Mouse (Mus musculus): ENCODE data around the gene Gm21987. TPM values are rescaled to one million over a fixed set of nuclear protein-coding genes. Genes with fewer than 3 reads are reported as not detected.
A peak's percentile ranks its signal among the peaks of the same experiment; 100 is the strongest.

Gm21987 gene
- total and polyA plus RNA-seq, 2 experiments from 2014 or later = 6.2 TPM; not detected in 1

DNA sequence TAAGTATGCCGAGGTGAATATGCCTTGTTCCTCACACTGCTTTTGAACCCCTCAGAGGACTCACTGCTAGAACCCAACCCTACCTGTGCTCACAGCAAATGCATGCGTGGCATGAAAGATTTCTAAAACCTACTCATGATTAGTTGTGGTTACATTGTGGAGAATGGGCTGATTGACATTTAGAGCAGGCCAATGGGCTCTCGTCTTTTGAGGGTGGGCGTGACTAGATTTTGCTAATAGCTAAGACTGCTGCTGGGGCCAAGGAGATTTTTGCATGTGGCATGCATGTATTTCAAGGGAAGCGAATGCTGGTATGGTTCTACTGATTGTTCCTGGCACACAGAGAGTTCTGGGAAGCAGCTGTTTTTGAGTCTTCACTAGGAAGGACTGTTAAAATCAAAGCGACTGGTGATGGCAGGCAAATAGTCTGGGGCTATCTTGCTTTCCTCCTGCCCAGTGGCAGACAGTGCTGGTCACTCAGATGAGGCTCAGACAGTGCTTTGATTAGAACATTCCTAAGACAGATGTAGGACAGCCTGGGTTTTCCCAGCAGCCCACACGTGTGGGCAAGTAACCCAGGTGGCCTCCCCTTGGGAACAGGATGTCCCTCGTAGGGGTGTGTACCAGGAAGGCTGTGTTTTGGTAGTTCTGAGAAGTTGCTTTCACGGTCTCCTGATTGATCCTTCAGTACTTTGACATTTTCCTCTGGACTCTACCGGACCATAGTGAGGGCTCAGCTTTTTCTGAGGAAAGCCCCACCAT is 27.7 kb downstream of the Gm21987 start:
- ATAC-seq (ENCODE audit: insufficient read depth, low read depth) = no peak
- H3K4me1 ChIP-seq (ENCODE audit: control insufficient read depth, insufficient read depth) = peaks cover 35% of the 10 kb centered on the region
- H3K27ac ChIP-seq (ENCODE audit: low read depth) = peak overlapping the region; percentile 49; the same call in 1 of the 2 replicates

DNA sequence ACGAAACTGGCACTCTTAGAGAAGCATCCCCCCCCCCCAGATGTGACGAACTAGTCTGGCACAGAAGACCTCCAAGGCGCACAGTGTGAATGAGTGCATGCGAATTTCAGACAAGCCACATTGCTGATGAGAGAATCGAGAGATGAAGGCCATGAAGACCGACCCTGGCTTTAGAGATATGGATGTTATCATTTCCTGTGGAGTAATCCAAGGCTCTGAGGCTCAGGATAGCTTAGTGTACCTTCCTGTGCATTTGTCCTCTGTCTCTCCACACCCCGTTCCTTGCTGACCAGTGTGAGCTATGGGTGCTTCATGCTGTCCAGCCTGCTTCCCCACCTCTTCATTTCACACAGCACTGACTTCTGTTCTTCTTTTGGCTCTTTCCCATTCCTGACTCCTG is 28.3 kb downstream of the Gm21987 start:
- H3K27ac ChIP-seq (ENCODE audit: low read depth) = peak overlapping the region; percentile 31; the same call in 1 of the 2 replicates
- H3K36me3 ChIP-seq (replicated peaks; ENCODE audit: control insufficient read depth, insufficient read depth, low read length) = peaks cover 81% of the 10 kb centered on the region
- H3K4me1 ChIP-seq (ENCODE audit: control insufficient read depth, insufficient read depth) = peaks cover 29% of the 10 kb centered on the region
- H3K4me2 ChIP-seq (ENCODE audit: low read depth, low read length) = peak overlapping the region; percentile 29; the same call in 1 of the 2 replicates
- ATAC-seq (ENCODE audit: insufficient read depth, low read depth) (no peak), DNase-seq (ENCODE audit: low spot score) (peak; percentile 4)
- H3K4me3 ChIP-seq (ENCODE audit: low read depth, low read length) = no peak overlapping the region
- no peak for TF ChIP-seq EP300 (IDR thresholded peaks at IDR 0.05; ENCODE audit: low read depth)
- no peak for TF ChIP-seq CTCF (IDR thresholded peaks at IDR 0.05; ENCODE audit: low read depth)
- no peaks in the 10 kb centered on the region for H3K9me3 ChIP-seq (replicated peaks; ENCODE audit: control insufficient read depth, low read length)
- 42% methylated on average over 7 of the region's 7 CpGs for WGBS
- no peaks in the 10 kb centered on the region for H3K27me3 ChIP-seq (ENCODE audit: control insufficient read depth, insufficient read depth, low read length)
- H3K9ac ChIP-seq (replicated peaks; ENCODE audit: low read depth, low read length) = peak overlapping the region; percentile 29; the same call in 1 of the 2 replicates

More for the DNA sequence above, 27.7 kb downstream of the Gm21987 start:
- WGBS = 54% methylated on average over 10 of the region's 10 CpGs
- Histone ChIP-seq H3K9ac (replicated peaks; ENCODE audit: low read depth, low read length) (0 out of 2 replicates have a peak overlapping the region, but pooled peaks have one; percentile 29), H3K4me3 (ENCODE audit: low read depth, low read length) (peak overlapping the region; percentile 4; the same call in 1 of the 2 replicates), H3K9me3 (replicated peaks; ENCODE audit: control insufficient read depth, low read length) (no peaks in the 10 kb centered on the region), H3K27me3 (ENCODE audit: control insufficient read depth, insufficient read depth, low read length) (no peaks in the 10 kb centered on the region), H3K36me3 (replicated peaks; ENCODE audit: control insufficient read depth, insufficient read depth, low read length) (peaks cover 87% of the 10 kb centered on the region), H3K4me2 (ENCODE audit: low read depth, low read length) (peak overlapping the region; percentile 29)
- DNase-seq (ENCODE audit: low spot score) = peak; percentile 5
- TF ChIP-seq EP300 (IDR thresholded peaks at IDR 0.05; ENCODE audit: low read depth) (no peak), CTCF (IDR thresholded peaks at IDR 0.05; ENCODE audit: low read depth) (no peak)

DNA sequence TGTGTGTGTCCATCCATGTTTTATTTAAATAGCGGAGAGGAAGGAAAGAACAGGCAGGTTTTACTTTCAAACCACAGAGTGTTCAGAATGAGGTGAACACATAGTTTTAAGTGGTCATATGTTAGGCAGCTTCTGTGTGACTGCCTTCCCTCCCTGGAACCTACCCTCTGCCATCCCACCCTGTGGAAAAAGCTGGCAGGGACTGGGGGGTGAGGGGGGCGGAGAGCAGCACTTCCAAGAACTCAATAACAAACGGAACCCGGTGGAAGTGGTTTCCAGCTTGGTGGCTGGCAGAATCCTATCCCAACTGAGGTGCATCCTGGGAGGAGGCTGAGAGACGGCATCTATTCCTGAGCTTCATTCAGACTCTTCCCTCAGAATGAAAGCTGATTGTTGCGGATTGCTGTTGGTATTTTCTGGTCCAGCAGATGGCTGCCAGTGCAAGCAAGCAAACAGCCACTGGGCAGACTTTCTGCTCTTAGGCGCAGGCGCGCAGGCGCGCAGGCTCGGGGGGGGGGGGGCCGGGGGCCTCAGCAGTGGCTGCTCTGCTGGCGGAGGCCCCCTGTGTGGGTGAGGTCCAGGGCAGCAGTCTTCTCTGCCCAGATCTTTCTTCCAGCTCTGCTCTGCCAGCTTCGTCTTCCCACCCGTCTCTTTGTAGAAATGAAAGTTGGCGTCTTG is 29.5 kb downstream of the Gm21987 start:
- H3K27ac ChIP-seq (ENCODE audit: low read depth) = peak overlapping the region; percentile 27
- H3K4me2 ChIP-seq (ENCODE audit: low read depth, low read length) = peak overlapping the region; percentile 36
- ATAC-seq (ENCODE audit: insufficient read depth, low read depth) (peak; percentile 24; the same call in 1 of the 2 replicates), DNase-seq (ENCODE audit: low spot score) (peak; percentile 64)
- 0 out of 2 replicates have a peak overlapping the region, but pooled peaks have one; percentile 29 for H3K9ac ChIP-seq (replicated peaks; ENCODE audit: low read depth, low read length)
- H3K27me3 ChIP-seq (ENCODE audit: control insufficient read depth, insufficient read depth, low read length) = no peaks in the 10 kb centered on the region
- peaks cover 17% of the 10 kb centered on the region; the same call in 1 of the 2 replicates for H3K4me1 ChIP-seq (ENCODE audit: control insufficient read depth, insufficient read depth)
- no peaks in the 10 kb centered on the region for H3K9me3 ChIP-seq (replicated peaks; ENCODE audit: control insufficient read depth, low read length)
- H3K4me3 ChIP-seq (ENCODE audit: low read depth, low read length) = peak overlapping the region; percentile 19
- TF ChIP-seq CTCF (IDR thresholded peaks at IDR 0.05; ENCODE audit: low read depth) = no peak
- TF ChIP-seq EP300 (IDR thresholded peaks at IDR 0.05; ENCODE audit: low read depth) = no peak
- peaks cover 70% of the 10 kb centered on the region for H3K36me3 ChIP-seq (replicated peaks; ENCODE audit: control insufficient read depth, insufficient read depth, low read length)
- WGBS = 29% methylated on average over 17 of the region's 17 CpGs

DNA sequence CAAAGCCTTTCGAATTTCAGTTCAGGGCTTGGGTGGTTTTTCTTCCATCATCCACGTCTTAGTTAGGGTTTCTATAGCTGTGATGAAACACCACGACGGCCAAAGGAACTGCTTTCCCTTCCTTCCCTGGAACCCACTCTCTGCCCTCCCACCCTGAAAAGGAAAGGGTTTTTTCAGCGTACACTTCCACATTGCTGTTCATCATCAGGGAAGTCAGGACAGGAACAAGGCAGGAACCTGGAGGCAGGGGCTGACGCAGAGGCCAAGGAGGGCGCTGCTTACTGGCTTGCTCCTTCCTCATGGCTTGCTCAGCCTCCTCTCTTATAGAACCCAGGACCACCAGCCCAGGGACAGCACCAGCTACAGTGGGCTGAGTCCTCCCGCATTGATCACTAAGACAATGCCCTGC is 30.0 kb downstream of the Gm21987 start:
- peaks cover 14% of the 10 kb centered on the region; the same call in 1 of the 2 replicates for H3K4me1 ChIP-seq (ENCODE audit: control insufficient read depth, insufficient read depth)
- DNase-seq (ENCODE audit: low spot score) (peak; percentile 5), ATAC-seq (ENCODE audit: insufficient read depth, low read depth) (0 out of 2 replicates have a peak, but pooled peaks have one; percentile 6)
- peak overlapping the region; percentile 19 for H3K4me3 ChIP-seq (ENCODE audit: low read depth, low read length)
- no peaks in the 10 kb centered on the region for H3K9me3 ChIP-seq (replicated peaks; ENCODE audit: control insufficient read depth, low read length)
- WGBS = 34% methylated on average over 8 of the region's 8 CpGs
- H3K27ac ChIP-seq (ENCODE audit: low read depth) = peak overlapping the region; percentile 27
- TF ChIP-seq CTCF (IDR thresholded peaks at IDR 0.05; ENCODE audit: low read depth) = no peak
- TF ChIP-seq EP300 (IDR thresholded peaks at IDR 0.05; ENCODE audit: low read depth) = no peak
- H3K27me3 ChIP-seq (ENCODE audit: control insufficient read depth, insufficient read depth, low read length) = no peaks in the 10 kb centered on the region
- 0 out of 2 replicates have a peak overlapping the region, but pooled peaks have one; percentile 29 for H3K9ac ChIP-seq (replicated peaks; ENCODE audit: low read depth, low read length)
- peak overlapping the region; percentile 36 for H3K4me2 ChIP-seq (ENCODE audit: low read depth, low read length)
- H3K36me3 ChIP-seq (replicated peaks; ENCODE audit: control insufficient read depth, insufficient read depth, low read length) = peaks cover 66% of the 10 kb centered on the region

DNA sequence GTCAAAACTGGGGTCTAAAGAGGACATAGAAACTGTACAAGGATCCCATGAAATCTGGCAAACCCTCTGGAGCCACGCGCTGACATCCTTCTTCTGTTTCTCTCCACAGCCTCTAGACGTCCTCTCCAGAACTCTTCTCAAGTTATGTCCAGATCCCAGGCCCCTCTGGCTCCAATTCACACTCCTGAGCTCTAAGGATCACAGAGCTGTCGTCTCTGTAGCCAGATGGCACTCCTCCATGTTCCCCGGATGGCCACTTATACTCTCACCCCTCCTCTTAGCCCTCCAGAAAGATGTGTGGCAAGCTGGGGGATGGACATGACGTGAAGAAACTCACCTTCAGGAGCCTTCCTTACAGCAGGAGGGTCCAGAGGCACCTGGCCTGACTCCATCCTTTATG is 30.7 kb downstream of the Gm21987 start:
- ATAC-seq (ENCODE audit: insufficient read depth, low read depth) = no peak
- peaks cover 12% of the 10 kb centered on the region; the same call in 1 of the 2 replicates for H3K4me1 ChIP-seq (ENCODE audit: control insufficient read depth, insufficient read depth)
- H3K36me3 ChIP-seq (replicated peaks; ENCODE audit: control insufficient read depth, insufficient read depth, low read length) = peaks cover 61% of the 10 kb centered on the region

More for the DNA sequence above, 30.7 kb downstream of the Gm21987 start:
- WGBS = 57% methylated on average over 6 of the region's 6 CpGs
- DNase-seq (ENCODE audit: low spot score) = peak; percentile 4
- TF ChIP-seq CTCF (IDR thresholded peaks at IDR 0.05; ENCODE audit: low read depth) = no peak
- no peak for TF ChIP-seq EP300 (IDR thresholded peaks at IDR 0.05; ENCODE audit: low read depth)
- Histone ChIP-seq H3K9me3 (replicated peaks; ENCODE audit: control insufficient read depth, low read length) (no peaks in the 10 kb centered on the region), H3K27me3 (ENCODE audit: control insufficient read depth, insufficient read depth, low read length) (no peaks in the 10 kb centered on the region), H3K27ac (ENCODE audit: low read depth) (no peak overlapping the region), H3K9ac (replicated peaks; ENCODE audit: low read depth, low read length) (no peak overlapping the region), H3K4me2 (ENCODE audit: low read depth, low read length) (no peak overlapping the region), H3K4me3 (ENCODE audit: low read depth, low read length) (no peak overlapping the region)
